Mouse (Mus musculus) E14TG2a.4 (cell line): ENCODE results near the gene Man1c1.

ENCODE experiments used
- CTCF ChIP-seq: conservative IDR thresholded peaks from 2 replicates; pipeline ENCODE4 v1.5.1; 2014; ENCODE audit warnings: low read length
- NANOG ChIP-seq: IDR thresholded peaks from 2 replicates; pipeline ENCODE4 v1.6.1; 2014; ENCODE audit warnings: borderline replicate concordance, low read length, mixed read lengths
- POU5F1 ChIP-seq: IDR thresholded peaks from 2 replicates; pipeline ENCODE4 v1.6.1; 2014; ENCODE audit warnings: low read length, borderline replicate concordance

DNA sequence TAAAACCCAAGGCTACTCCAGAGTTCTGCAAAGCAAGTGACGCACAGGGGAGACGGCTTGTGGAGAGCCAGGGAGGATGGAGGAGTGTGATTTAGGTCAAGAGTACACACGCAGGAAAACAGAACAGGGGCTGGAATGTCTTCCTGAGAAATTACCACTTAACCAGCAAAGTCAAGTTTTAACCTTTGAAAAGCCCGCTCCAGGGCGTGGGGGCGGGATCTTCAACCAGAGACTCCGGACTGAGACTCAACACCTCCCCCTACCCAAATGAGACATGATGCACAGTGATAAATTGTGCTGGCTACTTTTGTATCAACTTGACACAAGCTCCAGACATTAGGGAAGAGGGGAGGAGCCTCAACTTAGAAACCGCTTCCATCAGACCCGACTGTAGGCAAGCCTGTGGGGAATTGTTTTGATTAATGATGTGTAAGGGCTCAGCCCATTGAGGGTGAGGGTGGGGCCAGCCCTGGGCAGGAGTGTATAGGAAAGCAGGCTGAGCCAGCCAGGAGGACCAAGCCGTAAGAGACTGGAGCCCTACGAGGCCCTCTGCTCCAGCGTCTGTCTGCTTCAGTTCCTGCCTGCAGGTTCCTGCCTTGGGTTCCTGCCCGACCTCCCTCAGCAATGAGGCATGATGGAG lies 17.9 kb downstream of the Man1c1 start:
- no peak for TF ChIP-seq CTCF
- TF ChIP-seq NANOG: no peak
- TF ChIP-seq POU5F1: no peak
